Mouse (Mus musculus) C2C12 (cell line): ENCODE data around the gene Dyrk1a.

Source experiments
- CEBPB ChIP-seq: IDR thresholded peaks from one replicate; pipeline ENCODE4 v1.6.1; 2011; ENCODE audit warnings: low read depth, mild to moderate bottlenecking, control low read depth, moderate library complexity
- CTCF ChIP-seq: IDR thresholded peaks from one replicate; pipeline ENCODE4 v1.5.1; 2011; ENCODE audit not compliant: control insufficient read depth, insufficient read depth, insufficient read length
- FOSL1 ChIP-seq: IDR thresholded peaks from one replicate; pipeline ENCODE4 v1.8.0; 2011; ENCODE audit warnings: mild to moderate bottlenecking, low read length; ENCODE audit not compliant: poor library complexity, insufficient read depth, severe bottlenecking
- MAX ChIP-seq: IDR thresholded peaks from one replicate; pipeline ENCODE4 v1.6.1; 2011; ENCODE audit warnings: mild to moderate bottlenecking, control low read depth
- MYOD1 ChIP-seq: IDR thresholded peaks from one replicate; pipeline ENCODE4 v1.6.1; 2011; ENCODE audit warnings: low read depth; ENCODE audit not compliant: control insufficient read depth, insufficient read length
- USF1 ChIP-seq: IDR thresholded peaks from one replicate; pipeline ENCODE4 v1.6.1; 2011; ENCODE audit warnings: low read depth, mild to moderate bottlenecking, control low read depth, moderate library complexity

- no peak for TF ChIP-seq CTCF
- TF ChIP-seq USF1: no peak
- TF ChIP-seq CEBPB: no peak
- no peak for TF ChIP-seq FOSL1
- TF ChIP-seq MAX: no peak
- no peak for TF ChIP-seq MYOD1
Measured at GRCm38 (mm10) chr16:94701141-94701540, 131.3 kb downstream of the Dyrk1a start.
